Mouse (Mus musculus): ENCODE results near the gene Ehmt1.

Gene Ehmt1

GRCm38 (mm10) chr2:24910481-24910880 lies 8.9 kb downstream of the Ehmt1 start:
- no peak for DNase-seq

GRCm38 (mm10) chr2:24905653-24906155 lies 13.7 kb downstream of the Ehmt1 start:
- DNase-seq = no peak

- DNase-seq = no peak
Observed at GRCm38 (mm10) chr2:24904823-24905652, 14.4 kb downstream of the Ehmt1 start.

GRCm38 (mm10) chr2:24902999-24903398 lies 16.4 kb downstream of the Ehmt1 start:
- DNase-seq = no peak

GRCm38 (mm10) chr2:24901055-24901454 lies 18.4 kb downstream of the Ehmt1 start:
- no peak for DNase-seq

- no peak for DNase-seq
Observed at GRCm38 (mm10) chr2:24899292-24899691, 20.1 kb downstream of the Ehmt1 start.

GRCm38 (mm10) chr2:24896761-24897160 lies 22.7 kb downstream of the Ehmt1 start:
- no peak for DNase-seq

- DNase-seq = no peak
Observed at GRCm38 (mm10) chr2:24894211-24894610, 25.2 kb downstream of the Ehmt1 start.

GRCm38 (mm10) chr2:24892318-24892717 lies 27.1 kb downstream of the Ehmt1 start:
- DNase-seq = no peak

- DNase-seq = no peak
Observed at GRCm38 (mm10) chr2:24890541-24891447, 28.6 kb downstream of the Ehmt1 start.

- peak in 1 of 2 experiments; percentile 19 for DNase-seq
Observed at GRCm38 (mm10) chr2:24888895-24889294, 30.5 kb downstream of the Ehmt1 start.

GRCm38 (mm10) chr2:24880686-24881085 lies 38.7 kb downstream of the Ehmt1 start:
- DNase-seq = no peak

- DNase-seq = no peak
Observed at GRCm38 (mm10) chr2:24870952-24871351, 48.5 kb downstream of the Ehmt1 start.

GRCm38 (mm10) chr2:24863010-24863409 lies 56.4 kb downstream of the Ehmt1 start:
- DNase-seq = peak in 1 of 2 experiments; percentile 26

- peak in 1 of 2 experiments; percentile 6 for DNase-seq
Observed at GRCm38 (mm10) chr2:24852408-24852807, 67.0 kb downstream of the Ehmt1 start.

GRCm38 (mm10) chr2:24846557-24846956 lies 72.9 kb downstream of the Ehmt1 start:
- no peak for DNase-seq

GRCm38 (mm10) chr2:24845256-24845655 lies 74.2 kb downstream of the Ehmt1 start:
- DNase-seq = no peak

- DNase-seq = no peak
Observed at GRCm38 (mm10) chr2:24830614-24831013, 88.8 kb downstream of the Ehmt1 start.

- DNase-seq = no peak
Observed at GRCm38 (mm10) chr2:24809746-24810145, 109.7 kb downstream of the Ehmt1 start.

GRCm38 (mm10) chr2:24807691-24808090 lies 111.7 kb downstream of the Ehmt1 start:
- no peak for DNase-seq

GRCm38 (mm10) chr2:24807036-24807435 lies 112.4 kb downstream of the Ehmt1 start:
- DNase-seq = no peak

- no peak for DNase-seq
Observed at GRCm38 (mm10) chr2:24806143-24806542, 113.3 kb downstream of the Ehmt1 start.

GRCm38 (mm10) chr2:24805621-24806020 lies 113.8 kb downstream of the Ehmt1 start:
- DNase-seq = no peak
